Mouse (Mus musculus) brain, embryonic 14.5 days (tissue): Measurements from ENCODE around the gene Tbc1d2.

Source experiments
- CTCF ChIP-seq: fragments of 200-500 bp; IDR thresholded peaks from 2 replicates; pipeline ENCODE4 v1.5.1; 2012; ENCODE audit warnings: inconsistent platforms, mild to moderate bottlenecking, moderate library complexity, borderline replicate concordance; ENCODE audit not compliant: insufficient read depth, insufficient read length; ENCODE audit errors: extremely low read depth
- POLR2A ChIP-seq: fragments of 200-500 bp; IDR thresholded peaks from 2 replicates; pipeline ENCODE4 v1.6.1; 2012; ENCODE audit warnings: mild to moderate bottlenecking, inconsistent platforms, borderline replicate concordance; ENCODE audit not compliant: poor library complexity, insufficient read depth, insufficient read length, severe bottlenecking; ENCODE audit errors: extremely low read depth

DNA sequence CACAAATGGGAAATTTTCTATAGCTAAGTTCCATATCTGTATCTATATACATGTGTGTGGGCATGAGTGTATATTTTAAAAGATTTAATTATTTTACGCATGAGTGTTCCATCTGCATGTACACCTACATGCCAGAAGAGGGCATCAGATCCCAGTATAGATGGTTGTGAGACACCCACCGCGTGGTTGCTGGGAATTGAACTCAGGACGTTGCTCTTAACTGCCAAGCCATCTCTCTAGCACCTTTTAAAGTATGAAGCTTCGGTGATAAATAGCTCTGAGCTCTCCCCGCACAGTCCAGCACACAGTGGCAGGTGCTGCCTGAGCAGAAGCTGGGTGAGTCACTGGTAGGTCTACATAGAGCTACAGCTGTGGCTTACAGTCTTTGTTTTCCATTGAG lies 32.6 kb downstream of the Tbc1d2 start:
- TF ChIP-seq CTCF (peak; percentile 20; the same call in 1 of the 2 replicates), POLR2A (no peak)
